Mouse (Mus musculus) neural tube, embryonic 13.5 days (tissue): ENCODE results near the gene Ubald1. TPM values are rescaled to one million over a fixed set of nuclear protein-coding genes. Genes with fewer than 3 reads are reported as not detected.

ENCODE experiments used
- ATAC-seq: fragments of 200-750 bp; cut with Nextera tagmentation; 2 replicates; pipeline ENCODE4 v1.8.0; 2017; ENCODE audit warnings: low read depth, mild to moderate bottlenecking, moderate TSS enrichment, moderate library complexity
- H3K27ac ChIP-seq: fragments of 300-500 bp; sonication (generic); replicated peaks from 2 replicates; pipeline ENCODE4 v1.5.1; 2015; ENCODE audit warnings: moderate library complexity, mild to moderate bottlenecking, inconsistent platforms
- H3K27me3 ChIP-seq: fragments of 300-500 bp; sonication (generic); 2 replicates; pipeline ENCODE4 v1.6.1; 2015; ENCODE audit warnings: mild to moderate bottlenecking, inconsistent platforms
- H3K36me3 ChIP-seq: fragments of 300-500 bp; sonication (generic); 2 replicates; pipeline ENCODE4 v1.6.1; 2015; ENCODE audit warnings: mild to moderate bottlenecking, inconsistent platforms
- H3K4me1 ChIP-seq: fragments of 300-500 bp; sonication (generic); replicated peaks from 2 replicates; pipeline ENCODE4 v1.6.1; 2015; ENCODE audit warnings: inconsistent platforms
- H3K4me2 ChIP-seq: fragments of 300-500 bp; sonication (generic); 2 replicates; pipeline ENCODE4 v1.6.1; 2015; ENCODE audit warnings: inconsistent platforms, mild to moderate bottlenecking, moderate library complexity
- H3K4me3 ChIP-seq: fragments of 300-500 bp; sonication (generic); 2 replicates; pipeline ENCODE4 v1.5.1; 2015; ENCODE audit warnings: mild to moderate bottlenecking, inconsistent platforms
- H3K9ac ChIP-seq: fragments of 300-500 bp; sonication (generic); 2 replicates; pipeline ENCODE4 v1.6.1; 2015; ENCODE audit warnings: moderate library complexity, mild to moderate bottlenecking, inconsistent platforms
- H3K9me3 ChIP-seq: fragments of 300-500 bp; sonication (generic); 2 replicates; pipeline ENCODE4 v1.6.1; 2016; ENCODE audit warnings: inconsistent platforms
- WGBS: fragments of 180-500 bp; shearing (Covaris S2); methylation state at CpG from one replicate; pipeline ENCODE4 v1.1.7; 2015; 5-methylcytosine and 5-hydroxymethylcytosine counted together
- polyA plus RNA-seq: library from polyadenylated mRNA; unstranded; fragments of >200 nt; fragmentation: Nextera tagmentation; extraction: Ambion mirVana; gene quantifications from 2 replicates; pipeline ENCODE4 v1.2.1, GENCODE M21; 2015

Gene Ubald1
- polyA plus RNA-seq, 1 experiment from 2014 or later = 66.3 TPM

- Histone ChIP-seq H3K4me2 (no peak overlapping the region), H3K27me3 (no peaks in the 10 kb centered on the region), H3K4me3 (no peak overlapping the region), H3K9me3 (no peaks in the 10 kb centered on the region), H3K9ac (no peak overlapping the region), H3K27ac (no peak overlapping the region), H3K4me1 (peaks cover 5% of the 10 kb centered on the region), H3K36me3 (peaks cover 69% of the 10 kb centered on the region)
- 93% methylated on average over 8 of the region's 8 CpGs for WGBS
- ATAC-seq = no peak
These were observed 30.6 kb upstream of the Ubald1 start for GRCm38 (mm10) chr16:4910758-4911157.

- Histone ChIP-seq H3K27ac (no peak overlapping the region), H3K9ac (no peak overlapping the region), H3K4me2 (no peak overlapping the region), H3K9me3 (no peaks in the 10 kb centered on the region), H3K27me3 (no peaks in the 10 kb centered on the region), H3K4me3 (no peak overlapping the region), H3K36me3 (peaks cover 61% of the 10 kb centered on the region), H3K4me1 (peaks cover 8% of the 10 kb centered on the region)
- ATAC-seq = no peak
- WGBS = 97% methylated on average over 2 of the region's 2 CpGs
These were observed 29.6 kb upstream of the Ubald1 start for GRCm38 (mm10) chr16:4909745-4910144.

- H3K27me3 ChIP-seq = no peaks in the 10 kb centered on the region
- H3K9ac ChIP-seq = no peak overlapping the region
- H3K27ac ChIP-seq = no peak overlapping the region
- 56% methylated on average over 5 of the region's 5 CpGs for WGBS
- H3K4me2 ChIP-seq = no peak overlapping the region
- peaks cover 47% of the 10 kb centered on the region for H3K36me3 ChIP-seq
- ATAC-seq = no peak
- no peak overlapping the region for H3K4me3 ChIP-seq
- H3K9me3 ChIP-seq = no peaks in the 10 kb centered on the region
- H3K4me1 ChIP-seq = peaks cover 7% of the 10 kb centered on the region; the same call in 1 of the 2 replicates
These were observed 27.9 kb upstream of the Ubald1 start for GRCm38 (mm10) chr16:4907972-4908371.

GRCm38 (mm10) chr16:4907386-4907785, 27.3 kb upstream of the Ubald1 start:
- Histone ChIP-seq H3K36me3 (peaks cover 41% of the 10 kb centered on the region), H3K4me2 (no peak overlapping the region), H3K9me3 (no peaks in the 10 kb centered on the region), H3K27ac (no peak overlapping the region), H3K27me3 (no peaks in the 10 kb centered on the region), H3K9ac (no peak overlapping the region), H3K4me3 (no peak overlapping the region), H3K4me1 (peaks cover 7% of the 10 kb centered on the region; the same call in 1 of the 2 replicates)
- 75% methylated on average over 2 of the region's 2 CpGs for WGBS
- ATAC-seq = no peak

GRCm38 (mm10) chr16:4906559-4906958, 26.4 kb upstream of the Ubald1 start:
- Histone ChIP-seq H3K27me3 (no peaks in the 10 kb centered on the region), H3K4me3 (no peak overlapping the region), H3K27ac (no peak overlapping the region), H3K9me3 (no peaks in the 10 kb centered on the region), H3K9ac (no peak overlapping the region), H3K4me1 (peaks cover 11% of the 10 kb centered on the region), H3K4me2 (no peak overlapping the region), H3K36me3 (peaks cover 32% of the 10 kb centered on the region)
- ATAC-seq = no peak

- Histone ChIP-seq H3K4me3 (no peak overlapping the region), H3K9me3 (no peaks in the 10 kb centered on the region), H3K9ac (no peak overlapping the region), H3K27ac (no peak overlapping the region), H3K36me3 (peaks cover 23% of the 10 kb centered on the region), H3K27me3 (no peaks in the 10 kb centered on the region), H3K4me1 (peaks cover 18% of the 10 kb centered on the region), H3K4me2 (no peak overlapping the region)
- ATAC-seq = no peak
- WGBS = 60% methylated on average over 1 of the region's 1 CpGs
These were observed 25.5 kb upstream of the Ubald1 start for GRCm38 (mm10) chr16:4905591-4905990.

- Histone ChIP-seq H3K4me1 (peaks cover 18% of the 10 kb centered on the region), H3K27ac (no peak overlapping the region), H3K36me3 (peaks cover 17% of the 10 kb centered on the region), H3K9me3 (no peaks in the 10 kb centered on the region), H3K4me2 (no peak overlapping the region), H3K4me3 (no peak overlapping the region), H3K9ac (no peak overlapping the region), H3K27me3 (no peaks in the 10 kb centered on the region)
- WGBS = 81% methylated on average over 3 of the region's 3 CpGs
- no peak for ATAC-seq
These were observed 24.8 kb upstream of the Ubald1 start for GRCm38 (mm10) chr16:4904878-4905277.

GRCm38 (mm10) chr16:4903491-4904102, 23.5 kb upstream of the Ubald1 start:
- Histone ChIP-seq H3K27me3 (no peaks in the 10 kb centered on the region), H3K9me3 (no peaks in the 10 kb centered on the region), H3K9ac (no peak overlapping the region), H3K36me3 (peaks cover 4% of the 10 kb centered on the region; the same call in 1 of the 2 replicates), H3K27ac (no peak overlapping the region), H3K4me3 (no peak overlapping the region), H3K4me2 (no peak overlapping the region), H3K4me1 (peaks cover 18% of the 10 kb centered on the region)
- no peak for ATAC-seq
- 87% methylated on average over 6 of the region's 6 CpGs for WGBS

- WGBS = 77% methylated on average over 2 of the region's 2 CpGs
- ATAC-seq = no peak
These were observed 22.3 kb upstream of the Ubald1 start for GRCm38 (mm10) chr16:4902390-4902789.

GRCm38 (mm10) chr16:4901167-4901566, 21.1 kb upstream of the Ubald1 start:
- H3K4me1 ChIP-seq = peaks cover 30% of the 10 kb centered on the region
- no peaks in the 10 kb centered on the region for H3K9me3 ChIP-seq
- H3K36me3 ChIP-seq = no peaks in the 10 kb centered on the region; the same call in 1 of the 2 replicates
- no peaks in the 10 kb centered on the region for H3K27me3 ChIP-seq
- H3K9ac ChIP-seq = no peak overlapping the region
- whole genome bisulfite sequencing = 62% methylated on average over 7 of the region's 7 CpGs
- H3K4me3 ChIP-seq = no peak overlapping the region
- H3K4me2 ChIP-seq = no peak overlapping the region
- peak overlapping the region; percentile 50; the same call in 1 of the 2 replicates for H3K27ac ChIP-seq
- ATAC-seq = no peak

More at GRCm38 (mm10) chr16:4902390-4902789, 22.3 kb upstream of the Ubald1 start:
- Histone ChIP-seq H3K4me3 (no peak overlapping the region), H3K9ac (no peak overlapping the region), H3K4me2 (no peak overlapping the region), H3K27me3 (no peaks in the 10 kb centered on the region), H3K4me1 (peaks cover 19% of the 10 kb centered on the region), H3K27ac (no peak overlapping the region), H3K9me3 (no peaks in the 10 kb centered on the region), H3K36me3 (no peaks in the 10 kb centered on the region)

- H3K36me3 ChIP-seq = no peaks in the 10 kb centered on the region; the same call in 1 of the 2 replicates
- peaks cover 27% of the 10 kb centered on the region for H3K4me1 ChIP-seq
- H3K9ac ChIP-seq = no peak overlapping the region
- H3K9me3 ChIP-seq = no peaks in the 10 kb centered on the region
- no peak overlapping the region for H3K4me2 ChIP-seq
- no peak for ATAC-seq
- no peaks in the 10 kb centered on the region for H3K27me3 ChIP-seq
- no peak overlapping the region for H3K4me3 ChIP-seq
- 90% methylated on average over 2 of the region's 2 CpGs for WGBS
- no peak overlapping the region for H3K27ac ChIP-seq
These were observed 19.6 kb upstream of the Ubald1 start for GRCm38 (mm10) chr16:4899711-4900110.

- no peaks in the 10 kb centered on the region; the same call in 1 of the 2 replicates for H3K36me3 ChIP-seq
- 81% methylated on average over 6 of the region's 6 CpGs for WGBS
These were observed 18.8 kb upstream of the Ubald1 start for GRCm38 (mm10) chr16:4898881-4899280.

More at GRCm38 (mm10) chr16:4898881-4899280, 18.8 kb upstream of the Ubald1 start:
- H3K4me2 ChIP-seq = no peak overlapping the region
- no peaks in the 10 kb centered on the region for H3K9me3 ChIP-seq
- no peak for ATAC-seq
- H3K9ac ChIP-seq = no peak overlapping the region
- H3K4me3 ChIP-seq = no peak overlapping the region
- H3K27ac ChIP-seq = no peak overlapping the region
- peaks cover 23% of the 10 kb centered on the region for H3K4me1 ChIP-seq
- no peaks in the 10 kb centered on the region for H3K27me3 ChIP-seq
